Comparison of ENCODE assay signal across 14 mouse cellular contexts in the genomic region with DNA sequence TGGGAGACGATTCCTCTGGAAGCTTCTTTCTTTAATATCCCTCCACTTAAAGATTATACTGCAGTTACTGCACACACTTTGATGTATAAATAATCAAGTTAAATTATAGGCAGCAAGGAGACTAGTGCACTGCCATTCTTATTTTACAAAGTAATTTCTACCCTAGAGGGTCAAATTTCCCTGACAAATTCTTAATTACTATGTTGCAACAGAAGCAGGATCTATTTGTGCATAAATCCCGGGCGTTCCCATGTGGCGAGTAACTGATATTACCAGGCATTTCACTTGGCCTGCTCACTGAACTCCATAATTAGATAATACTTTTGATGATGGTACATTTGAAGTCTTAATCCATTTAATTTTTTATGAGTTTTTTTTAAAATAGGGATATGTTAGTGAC.
"Had no signal": no experiment of that assay in that cellular context is flagged by ENCODE, and none has a peak within 500 bp of the region (broad histone marks: within the 10 kb centered on the region; RNA-seq: fewer than 3 reads in every experiment).

No protein-coding gene starts in this region.

- H3K4me1 ChIP-seq: limb, embryonic 10.5 days; liver, embryonic 15.5 days had no signal

- DNase-seq: kidney, adult 11 months; kidney, postnatal 10 days; kidney, postnatal 4 days; lung, adult 2 months; lung, postnatal 36 days; right cerebral cortex, adult 18-20 months; right cerebral cortex, postnatal 25 days; thymus, postnatal 36 days had no signal

- H3K9ac ChIP-seq: liver, embryonic 15.5 days; neural tube, embryonic 13.5 days had no signal

- H3K27ac ChIP-seq: left cerebral cortex, adult 2 months; limb, embryonic 10.5 days; liver, embryonic 15.5 days; neural tube, embryonic 13.5 days had no signal

- H3K27me3 ChIP-seq: liver, embryonic 15.5 days; neural tube, embryonic 13.5 days had no signal

- H3K9me3 ChIP-seq: limb, embryonic 10.5 days; liver, embryonic 15.5 days; neural tube, embryonic 13.5 days had no signal

- H3K4me2 ChIP-seq: liver, embryonic 11.5 days; liver, embryonic 15.5 days; neural tube, embryonic 13.5 days had no signal

- H3K4me3 ChIP-seq: left cerebral cortex, adult 2 months; limb, embryonic 10.5 days; liver, embryonic 15.5 days; neural tube, embryonic 13.5 days had no signal

- ATAC-seq: lung, postnatal 0 days had no signal

- H3K36me3 ChIP-seq: limb, embryonic 10.5 days; liver, embryonic 15.5 days; neural tube, embryonic 13.5 days had no signal
